Mouse (Mus musculus): Measurements from ENCODE around the gene Hoxa7.

DNA sequence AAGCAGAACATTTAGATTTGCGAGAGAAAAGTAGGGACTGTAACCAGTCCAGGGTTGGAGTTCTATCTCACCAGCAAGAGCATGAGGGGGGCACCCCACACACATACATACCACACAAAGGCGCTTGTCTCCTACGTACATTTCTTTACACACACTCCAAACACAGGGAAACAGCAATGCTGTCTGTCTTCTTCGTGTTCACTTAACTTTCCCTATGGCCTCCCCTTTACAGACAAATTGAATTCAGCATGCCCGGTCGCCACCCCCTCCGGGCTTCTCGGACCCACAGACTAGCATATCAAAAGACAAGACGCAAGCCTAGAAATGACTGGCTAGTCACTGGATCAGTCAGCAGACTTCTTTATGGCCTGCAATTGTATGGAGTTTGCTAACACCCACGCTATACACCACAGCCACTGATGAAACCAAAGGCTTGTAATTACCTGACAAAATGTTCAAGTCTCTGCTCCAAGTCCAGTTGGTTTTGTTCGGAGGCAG lies 41.4 kb downstream of the Hoxa7 start:
- TF ChIP-seq EP300 (IDR thresholded peaks at IDR 0.05; ENCODE audit: insufficient read depth, low read depth, low read length) (no peak), CTCF (IDR thresholded peaks at IDR 0.05) (no peak)
